Mouse (Mus musculus) retina, postnatal 7 days (tissue): ENCODE measurements around the gene Tomm40.

Source experiments
- DNase-seq: peaks from one replicate; pipeline ENCODE4 v3.0.0-alpha.2; 2012; ENCODE audit warnings: low read depth, low spot score

The Tomm40 gene

GRCm38 (mm10) chr7:19715239-19716054, at the start of gene Tomm40:
Gene Tomm40 (minus strand): TSS chr7:19715438.
- DNase-seq = peak; percentile 100

DNA sequence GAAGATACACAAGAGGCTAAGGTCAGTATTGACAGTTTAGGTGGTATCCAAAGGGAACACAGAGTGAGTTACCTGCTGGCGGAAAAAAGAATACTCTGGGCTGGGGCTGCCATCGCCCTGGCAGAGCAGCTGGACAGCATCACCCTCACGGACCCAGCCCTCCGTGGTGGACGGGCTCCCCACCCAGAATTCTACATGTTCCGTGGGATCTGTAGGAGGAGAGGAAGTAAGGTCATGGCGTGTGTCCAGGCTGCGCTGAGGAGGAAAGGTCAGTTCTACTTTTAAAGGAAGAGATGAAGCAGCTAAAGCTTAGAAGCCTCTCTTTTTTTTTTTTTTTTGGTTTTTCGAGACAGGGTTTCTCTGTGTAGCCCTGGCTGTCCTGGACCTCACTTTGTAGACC, 49.3 kb upstream of the Tomm40 start:
- no peak for DNase-seq

DNA sequence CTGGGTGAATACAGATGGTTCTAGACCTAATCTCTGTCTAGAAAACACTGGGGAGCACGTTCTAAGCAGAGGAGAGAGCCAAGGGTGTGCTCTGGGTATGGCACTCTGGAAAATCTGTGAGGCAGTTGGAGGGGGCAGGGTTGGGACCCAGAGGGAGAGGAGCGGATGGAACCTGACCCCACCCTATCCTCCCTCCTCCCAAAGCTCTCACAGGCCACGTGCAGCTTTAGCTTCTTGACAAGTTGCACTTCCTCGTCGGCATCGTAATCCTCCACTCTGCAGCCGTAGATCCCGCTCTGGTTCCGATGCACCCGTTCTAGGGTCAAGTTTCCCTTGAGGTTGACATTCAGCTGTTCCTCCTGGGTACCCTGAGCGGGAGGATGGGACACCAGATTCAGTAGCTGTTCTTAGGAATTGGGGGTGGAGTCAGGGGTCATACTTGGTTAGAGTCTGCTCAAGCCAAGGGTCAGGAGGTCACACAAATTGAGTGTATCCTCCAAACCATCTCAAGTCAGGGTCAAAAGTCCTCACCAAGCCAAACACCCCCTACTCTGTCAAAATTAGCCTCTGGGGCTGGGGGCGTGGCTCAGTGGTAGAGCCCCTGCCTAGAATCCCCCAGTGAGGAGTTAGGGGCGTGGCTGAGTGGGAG, 48.7 kb upstream of the Tomm40 start:
- no peak for DNase-seq

DNA sequence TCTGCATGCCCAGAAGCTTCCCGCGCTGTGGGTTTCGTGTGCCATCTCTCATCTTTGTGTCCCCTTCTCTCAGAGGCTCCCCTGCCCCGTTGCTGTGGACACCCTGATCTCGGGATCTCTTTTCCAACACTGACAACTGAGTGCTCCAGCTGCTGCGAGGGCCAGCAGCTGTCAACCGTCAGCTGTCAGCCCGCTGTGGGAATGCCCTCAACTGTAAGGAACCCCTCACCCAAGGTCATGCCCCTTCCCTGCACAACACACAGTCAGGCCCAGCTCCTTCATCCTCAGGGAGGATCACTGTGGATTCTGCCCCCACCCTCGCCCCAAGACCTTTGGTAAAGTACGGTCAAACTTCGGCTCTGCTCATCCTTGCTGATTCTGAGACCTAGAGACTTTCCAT, 47.0 kb upstream of the Tomm40 start:
- no peak for DNase-seq

GRCm38 (mm10) chr7:19760021-19760420, 44.8 kb upstream of the Tomm40 start:
- no peak for DNase-seq

DNA sequence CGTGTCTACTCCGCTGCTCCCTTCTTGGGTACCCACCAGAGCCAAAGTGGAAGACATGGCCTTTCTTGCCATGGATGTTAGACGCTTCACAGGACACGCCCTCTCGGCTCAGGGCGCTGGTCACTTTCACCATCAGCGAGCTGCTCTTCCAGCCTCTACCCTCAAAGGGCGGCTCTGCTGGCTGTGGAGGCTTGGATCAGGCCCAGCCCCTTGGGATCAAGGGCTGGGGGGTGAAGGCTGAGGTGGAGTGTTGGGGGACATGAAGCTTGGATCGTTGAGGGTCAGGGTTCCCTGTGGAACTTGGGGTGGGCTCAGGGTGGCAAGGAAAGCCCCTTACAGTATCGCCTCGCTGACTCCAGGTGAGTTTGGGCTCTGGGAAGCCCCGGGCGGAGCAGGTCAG, 43.4 kb upstream of the Tomm40 start:
- DNase-seq = no peak

- DNase-seq = no peak
These were observed 40.9 kb upstream of the Tomm40 start for GRCm38 (mm10) chr7:19755851-19756786.

GRCm38 (mm10) chr7:19755008-19755407, 39.8 kb upstream of the Tomm40 start:
- DNase-seq = no peak

GRCm38 (mm10) chr7:19754065-19754464, 38.8 kb upstream of the Tomm40 start:
- no peak for DNase-seq

DNA sequence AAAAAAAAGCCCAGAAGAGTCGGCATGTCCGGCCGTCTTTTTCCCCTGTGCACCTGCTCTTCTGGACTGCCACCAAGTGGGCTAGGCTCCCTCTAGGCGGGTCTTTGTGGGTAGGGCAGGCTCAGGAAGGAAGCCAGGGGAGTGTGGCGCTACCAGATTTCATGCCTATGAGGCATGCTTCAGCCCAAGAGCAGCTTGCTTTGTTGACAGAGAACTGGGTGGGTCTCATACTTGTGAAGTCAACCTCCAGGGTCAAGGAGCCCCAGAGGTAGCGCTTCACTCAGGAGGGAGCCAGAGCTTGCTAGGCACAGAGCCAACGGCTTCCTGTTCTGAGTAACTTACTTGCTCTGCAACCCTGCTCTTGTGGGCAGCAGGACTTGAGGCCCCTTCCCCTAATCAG, 38.3 kb upstream of the Tomm40 start:
- DNase-seq = no peak

GRCm38 (mm10) chr7:19752652-19753051, 37.4 kb upstream of the Tomm40 start:
- DNase-seq = no peak

DNA sequence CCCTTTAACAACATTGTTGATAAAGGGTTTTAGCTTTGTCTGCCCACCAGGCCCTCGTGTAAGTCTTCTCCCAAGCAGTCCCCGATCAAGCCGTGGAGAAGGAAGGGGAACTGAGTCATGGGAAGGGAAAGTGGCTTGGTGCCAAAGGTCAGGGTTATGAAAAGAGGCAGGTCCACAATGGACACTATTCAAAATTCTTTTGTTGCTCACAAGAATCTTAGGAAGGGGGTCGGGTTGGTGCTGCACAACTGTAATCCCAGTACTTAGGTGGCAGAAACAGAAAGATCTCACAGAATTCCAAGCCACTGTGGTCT, 35.8 kb upstream of the Tomm40 start:
- no peak for DNase-seq

DNA sequence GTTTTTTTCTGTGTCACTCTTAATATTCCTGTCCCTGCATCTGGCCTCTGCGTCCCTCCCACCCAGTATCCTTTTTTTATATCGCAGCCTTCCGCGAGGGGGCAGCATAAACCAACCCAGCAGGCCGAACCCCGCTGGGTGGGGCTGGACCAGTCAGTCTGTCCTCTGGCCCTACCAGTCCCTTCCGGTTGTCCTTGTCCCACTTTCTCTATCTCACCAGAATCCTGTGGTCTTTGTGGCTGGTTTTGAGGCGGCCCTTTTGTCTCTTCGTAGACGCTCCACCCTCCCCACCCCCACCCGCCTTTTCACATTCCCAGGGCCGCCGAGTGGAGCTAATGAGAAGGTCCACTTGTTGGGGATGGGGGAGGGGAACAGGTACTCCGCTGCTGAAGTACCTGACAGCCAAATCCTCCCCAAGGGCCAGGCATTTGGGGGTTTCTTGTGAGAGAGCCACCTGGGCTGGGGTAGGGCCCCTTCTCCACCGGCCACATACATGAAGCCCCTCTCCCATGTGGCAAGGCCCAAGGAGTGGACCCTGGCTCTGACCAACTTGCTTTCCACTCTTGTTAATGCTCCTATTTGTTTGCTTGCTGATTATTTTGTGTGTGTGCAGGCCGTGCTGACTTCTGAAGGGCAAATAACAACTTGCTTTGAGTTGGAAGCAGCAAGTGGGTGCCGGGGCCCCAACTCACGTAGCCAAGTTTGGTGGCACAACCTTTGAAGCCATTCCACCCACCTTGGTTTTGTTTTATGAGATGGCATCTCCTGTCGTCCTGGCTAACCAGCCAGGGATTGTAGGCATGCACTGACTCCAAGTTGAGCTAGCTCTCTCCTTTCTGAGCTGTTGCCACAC, 35.2 kb upstream of the Tomm40 start, which contains the start of gene Nectin2:
TSS of gene Nectin2 (minus strand) at position 267 of the 853 bp plus-strand sequence.
- peak; percentile 64 for DNase-seq

- DNase-seq = peak; percentile 96
These were observed 34.4 kb upstream of the Tomm40 start for GRCm38 (mm10) chr7:19749389-19750216.

DNA sequence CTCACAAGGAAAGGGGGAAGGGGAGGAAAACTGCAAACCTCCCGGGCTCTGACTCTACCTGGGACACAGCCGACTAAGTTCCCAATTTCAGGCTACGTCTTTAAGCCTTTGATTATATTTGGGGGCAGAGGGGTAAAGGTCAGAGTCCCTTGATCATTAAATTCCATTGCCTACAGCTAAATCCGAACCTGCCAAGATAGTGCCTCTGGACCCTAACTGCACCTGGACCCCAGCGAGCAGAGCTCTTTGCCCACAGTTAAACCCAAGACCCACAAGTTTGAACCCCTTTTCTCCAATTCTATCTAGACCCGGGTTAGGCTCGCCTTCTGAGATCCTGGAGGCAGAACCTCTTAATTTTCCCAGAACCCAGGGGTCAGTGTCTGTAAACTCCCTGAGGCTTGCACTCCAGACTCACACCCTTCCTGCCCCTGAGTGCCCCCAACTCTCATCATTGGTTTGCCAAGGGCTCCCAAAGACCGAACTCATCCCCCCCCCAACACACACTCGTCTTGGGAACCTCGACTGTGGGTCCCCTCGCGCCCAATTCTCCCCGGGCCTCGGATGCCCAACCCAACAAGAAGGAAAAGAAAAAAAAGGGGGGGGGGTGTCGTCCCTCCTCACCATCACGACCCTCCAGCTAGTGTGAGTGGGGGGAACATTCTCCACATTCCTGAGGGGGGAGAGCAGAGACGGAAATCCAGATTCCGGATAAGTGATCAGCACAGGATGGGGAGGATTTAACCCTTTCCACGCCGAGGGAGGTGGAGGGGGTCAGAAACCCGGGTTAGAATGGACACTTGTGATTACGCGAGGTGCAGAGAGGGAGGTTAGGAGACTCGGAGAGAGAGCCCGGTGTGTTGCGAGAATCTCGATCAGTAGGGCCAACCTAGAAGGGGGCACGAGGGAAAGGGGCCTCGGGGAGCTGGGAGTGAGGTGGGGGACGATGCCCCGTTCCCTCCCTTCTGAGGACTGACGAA, 33.3 kb upstream of the Tomm40 start:
- DNase-seq = peak; percentile 20

DNA sequence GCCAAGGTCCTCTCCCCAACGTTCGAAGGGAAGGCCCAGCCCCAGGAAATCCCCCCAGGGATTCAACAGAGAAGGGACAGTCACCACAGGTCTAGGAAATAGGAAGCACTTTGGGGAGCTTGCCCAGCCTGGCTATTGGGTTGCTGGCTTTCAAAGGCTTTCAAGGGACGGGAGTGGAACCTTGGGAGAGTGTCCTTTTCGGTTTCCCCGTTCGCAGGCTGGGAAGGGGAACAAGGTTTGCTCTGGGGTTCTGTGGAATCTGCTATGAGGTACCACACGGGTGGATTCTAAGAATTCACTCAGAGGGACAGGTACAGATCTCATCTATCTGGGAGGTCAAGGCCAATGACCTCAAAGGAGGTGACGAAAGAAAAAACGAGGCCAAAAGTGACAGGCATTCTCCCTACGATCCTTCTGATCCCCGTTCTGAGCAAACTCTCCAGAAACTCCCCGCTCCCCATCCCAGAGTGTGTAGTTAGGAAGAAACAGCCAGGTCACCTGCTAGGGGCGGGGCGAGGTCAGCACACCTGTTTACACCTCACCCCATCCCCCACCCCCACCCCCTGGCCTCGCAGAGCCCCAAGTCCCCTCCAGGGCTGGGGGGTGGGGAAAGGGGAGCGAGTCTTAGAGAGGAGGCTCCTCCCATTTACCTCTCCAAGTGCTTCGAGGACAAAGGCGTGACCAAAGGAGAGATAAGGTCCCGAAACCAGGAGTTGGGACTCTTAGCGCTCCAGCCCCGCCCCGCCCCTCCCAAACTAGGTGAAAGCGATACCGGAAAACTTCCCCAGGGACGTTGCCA, 32.4 kb upstream of the Tomm40 start:
- DNase-seq = no peak

DNA sequence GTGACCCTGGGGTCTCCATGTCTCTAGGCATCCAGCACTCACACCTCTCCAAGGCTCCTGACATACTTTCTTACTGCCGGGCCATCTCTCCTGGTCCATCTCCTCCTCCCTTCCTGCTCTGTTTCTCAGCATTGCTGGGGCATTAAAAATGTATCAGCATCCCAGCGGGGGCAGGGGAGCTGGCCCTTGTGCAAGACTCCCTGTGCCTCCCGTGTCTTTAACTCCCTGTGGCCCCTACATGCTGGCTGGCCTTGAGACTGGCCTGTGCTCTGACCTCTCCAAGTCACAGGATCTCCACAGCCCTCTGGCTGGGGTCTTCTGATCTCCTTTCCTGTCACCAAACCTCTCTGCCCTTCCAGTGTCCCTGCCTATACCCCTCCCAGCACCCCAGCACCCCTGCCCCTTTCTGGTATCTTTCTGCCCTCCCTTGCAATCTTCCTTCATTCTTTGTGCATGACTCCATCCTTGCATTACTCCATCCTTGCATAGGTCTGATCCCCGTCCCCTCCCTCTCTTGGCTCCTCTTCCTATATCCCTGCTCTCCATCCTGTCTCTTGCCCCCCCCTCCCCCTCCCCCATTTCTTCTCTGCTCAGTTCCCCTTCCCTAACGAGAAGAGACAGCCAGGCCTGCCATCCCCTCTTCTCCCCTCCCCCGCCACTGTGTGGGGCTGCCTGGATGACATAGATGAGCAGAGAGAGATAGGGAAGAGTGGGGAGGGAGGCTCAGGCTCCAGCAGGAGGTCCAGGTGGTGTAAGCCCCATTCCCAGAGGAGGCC, 31.4 kb upstream of the Tomm40 start:
- DNase-seq = peak; percentile 28

DNA sequence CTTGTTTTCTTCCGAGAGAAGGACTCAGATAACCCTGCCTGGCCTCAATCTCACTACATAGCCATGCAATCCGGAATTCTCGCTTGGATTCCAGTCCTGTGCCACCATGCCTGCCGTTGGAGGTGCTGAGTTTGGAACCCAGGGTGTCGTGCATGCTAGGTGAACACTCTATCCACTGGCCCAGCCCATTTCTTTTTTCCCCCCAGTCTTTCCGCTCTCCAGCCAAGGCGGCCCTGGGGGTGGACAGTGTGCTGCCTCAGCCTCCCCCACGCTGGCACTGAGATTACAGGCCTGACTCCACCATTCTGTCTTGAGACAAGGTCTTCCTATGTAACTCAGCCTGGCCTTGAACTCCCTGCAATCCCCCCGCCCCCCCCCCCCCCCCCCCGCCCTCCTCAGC, 30.7 kb upstream of the Tomm40 start:
- no peak for DNase-seq
